Mouse (Mus musculus) erythroblast, embryonic 14.5 days (primary cell): ENCODE results near the gene Sart3.

Experiments used
- GATA1 ChIP-seq: IDR thresholded peaks from 2 replicates; pipeline ENCODE4 v1.6.1; 2012; ENCODE audit warnings: low read length, inconsistent platforms, mixed read lengths
- TAL1 ChIP-seq: IDR thresholded peaks from 3 replicates; pipeline ENCODE4 v1.6.1; 2012; ENCODE audit warnings: low read length, inconsistent platforms, mixed read lengths

DNA sequence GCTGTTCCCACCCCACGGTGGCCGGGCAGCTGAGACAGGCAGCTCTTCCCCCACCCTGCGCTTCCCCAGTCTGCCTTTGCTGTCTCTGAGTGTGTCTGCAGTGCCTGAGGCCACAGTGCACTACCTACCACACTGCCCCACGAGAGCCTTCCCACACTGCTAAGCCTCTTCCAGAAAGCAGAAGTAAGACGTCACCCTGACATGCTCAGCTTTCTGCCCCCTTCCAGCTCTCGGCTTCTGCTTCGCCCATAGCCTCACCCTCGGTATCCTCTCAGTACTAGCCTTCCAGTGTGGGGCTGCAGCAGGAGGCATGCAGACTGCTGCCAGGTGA, 4.6 kb upstream of the Sart3 start:
- TF ChIP-seq TAL1: no peak
- TF ChIP-seq GATA1: no peak
